Mouse (Mus musculus) liver, postnatal 0 days (tissue): ENCODE results near the gene Alcam. TPM values are rescaled to one million over a fixed set of nuclear protein-coding genes. Genes with fewer than 3 reads are reported as not detected.

Experiments used
- ATAC-seq: fragments of 200-750 bp; cut with Nextera tagmentation; 2 replicates; pipeline ENCODE4 v1.8.0; 2017; ENCODE audit warnings: mild to moderate bottlenecking, moderate library complexity
- DNase-seq: peaks from one replicate; pipeline ENCODE4 v3.0.0-alpha.2; 2016
- H3K27ac ChIP-seq: fragments of 300-500 bp; sonication (generic); 2 replicates; pipeline ENCODE4 v1.5.1; 2014; ENCODE audit warnings: antibody characterized with exemption, moderate library complexity, mild to moderate bottlenecking, low read depth
- H3K27me3 ChIP-seq: fragments of 300-500 bp; sonication (generic); 2 replicates; pipeline ENCODE4 v1.6.1; 2014; ENCODE audit warnings: low read length, control low read depth, mixed read lengths; ENCODE audit not compliant: insufficient read depth
- H3K36me3 ChIP-seq: fragments of 300-500 bp; sonication (generic); replicated peaks from 2 replicates; pipeline ENCODE4 v1.6.1; 2014; ENCODE audit warnings: mild to moderate bottlenecking, control low read depth, low read length, moderate library complexity, mixed read lengths; ENCODE audit not compliant: insufficient read depth
- H3K4me1 ChIP-seq: fragments of 300-500 bp; sonication (generic); 2 replicates; pipeline ENCODE4 v1.6.1; 2014; ENCODE audit warnings: antibody characterized with exemption, mild to moderate bottlenecking, control low read depth; ENCODE audit not compliant: insufficient read depth
- H3K4me2 ChIP-seq: fragments of 300-500 bp; sonication (generic); 2 replicates; pipeline ENCODE4 v1.6.1; 2014; ENCODE audit warnings: low read depth, mild to moderate bottlenecking, low read length, moderate library complexity, mixed read lengths
- H3K4me3 ChIP-seq: fragments of 300-500 bp; sonication (generic); 2 replicates; pipeline ENCODE4 v1.5.1; 2014; ENCODE audit warnings: low read depth, low read length
- H3K9ac ChIP-seq: fragments of 300-500 bp; sonication (generic); replicated peaks from 2 replicates; pipeline ENCODE4 v1.6.1; 2014; ENCODE audit warnings: mild to moderate bottlenecking, moderate library complexity
- H3K9me3 ChIP-seq: fragments of 300-500 bp; sonication (generic); 2 replicates; pipeline ENCODE4 v1.6.1; 2016; ENCODE audit warnings: mild to moderate bottlenecking, control low read depth, low read length, mixed read lengths
- CTCF ChIP-seq: sonication (generic); IDR thresholded peaks from 2 replicates; pipeline ENCODE4 v1.5.1; 2016; ENCODE audit warnings: antibody characterized with exemption, low read depth
- EP300 ChIP-seq: IDR thresholded peaks from 2 replicates; pipeline ENCODE4 v1.6.1; 2016; ENCODE audit warnings: antibody characterized with exemption, low read depth, mild to moderate bottlenecking
- WGBS: fragments of 180-500 bp; shearing (Covaris S2); extraction: QIAGEN DNeasy Blood & Tissue Kit; methylation state at CpG from one replicate; pipeline ENCODE4 v1.1.7; 2014; ENCODE audit not compliant: insufficient replicate concordance; 5-methylcytosine and 5-hydroxymethylcytosine counted together
- polyA plus RNA-seq: library from polyadenylated mRNA; unstranded; fragments of >200 nt; fragmentation: Nextera tagmentation; extraction: Ambion mirVana; gene quantifications from 2 replicates; pipeline ENCODE4 v1.2.1, GENCODE M21; 2015

Gene Alcam
- polyA plus RNA-seq, 1 experiment from 2014 or later: 8.1 TPM

DNA sequence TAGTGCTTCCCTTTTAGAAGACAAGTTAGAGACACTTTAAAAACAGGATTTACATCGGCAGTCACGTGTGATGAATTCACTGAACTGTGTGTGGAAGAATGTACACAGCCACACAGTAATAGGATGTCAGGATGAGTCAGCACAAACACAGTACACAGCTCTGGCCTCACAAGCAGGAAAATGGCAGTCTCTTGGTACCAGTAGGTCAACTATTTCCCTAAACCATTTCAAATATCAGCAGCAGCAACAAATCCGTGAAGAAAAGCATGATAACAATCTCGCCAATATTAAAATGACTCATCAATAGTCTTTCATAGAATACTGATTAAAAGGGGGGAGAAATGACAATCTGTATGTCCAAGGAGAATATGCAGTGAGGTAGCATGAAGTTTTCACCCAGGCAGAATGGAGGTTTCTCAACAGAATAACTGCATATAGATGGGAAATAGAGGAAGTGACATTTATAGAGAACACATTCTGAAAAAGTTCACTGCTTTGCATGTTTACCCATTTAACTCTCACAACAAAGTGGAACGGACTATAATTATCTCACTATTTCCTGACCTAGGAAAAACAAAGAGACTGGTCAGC lies 35.2 kb downstream of the Alcam start:
- Histone ChIP-seq H3K27ac (no peak overlapping the region), H3K9me3 (no peaks in the 10 kb centered on the region), H3K27me3 (no peaks in the 10 kb centered on the region), H3K4me3 (no peak overlapping the region), H3K4me1 (peaks cover 7% of the 10 kb centered on the region), H3K36me3 (no peaks in the 10 kb centered on the region), H3K9ac (no peak overlapping the region), H3K4me2 (no peak overlapping the region)
- 47% methylated on average over 5 of the region's 5 CpGs for WGBS
- ATAC-seq: peak; percentile 72
- DNase-seq: no peak
- TF ChIP-seq CTCF (no peak), EP300 (no peak)

DNA sequence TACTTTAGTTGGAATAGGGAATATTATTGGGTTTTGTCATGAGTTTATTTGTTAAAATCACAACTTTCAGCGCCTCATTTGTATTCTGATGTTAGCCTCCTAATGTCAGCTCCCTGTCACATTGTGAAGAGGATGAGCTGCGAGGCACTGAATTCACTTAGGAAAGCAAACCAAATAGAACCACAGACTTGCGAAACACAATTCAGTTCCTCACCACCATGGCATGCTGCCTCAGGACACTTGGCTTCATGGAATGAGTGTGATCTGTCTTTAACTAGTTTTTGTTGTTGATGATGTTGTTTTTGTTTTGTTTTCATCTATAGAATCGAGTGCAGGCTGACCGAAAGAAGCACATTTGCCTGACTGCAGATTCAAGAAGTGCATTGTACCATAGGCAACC lies 35.9 kb downstream of the Alcam start:
- ATAC-seq (no peak), DNase-seq (no peak)
- Histone ChIP-seq H3K4me2 (no peak overlapping the region), H3K36me3 (no peaks in the 10 kb centered on the region), H3K9ac (no peak overlapping the region), H3K4me3 (no peak overlapping the region), H3K27ac (peak overlapping the region; percentile 8; the same call in 1 of the 2 replicates), H3K9me3 (no peaks in the 10 kb centered on the region), H3K4me1 (peaks cover 7% of the 10 kb centered on the region), H3K27me3 (no peaks in the 10 kb centered on the region)
- TF ChIP-seq CTCF (no peak), EP300 (no peak)
- 54% methylated on average over 5 of the region's 5 CpGs for WGBS

DNA sequence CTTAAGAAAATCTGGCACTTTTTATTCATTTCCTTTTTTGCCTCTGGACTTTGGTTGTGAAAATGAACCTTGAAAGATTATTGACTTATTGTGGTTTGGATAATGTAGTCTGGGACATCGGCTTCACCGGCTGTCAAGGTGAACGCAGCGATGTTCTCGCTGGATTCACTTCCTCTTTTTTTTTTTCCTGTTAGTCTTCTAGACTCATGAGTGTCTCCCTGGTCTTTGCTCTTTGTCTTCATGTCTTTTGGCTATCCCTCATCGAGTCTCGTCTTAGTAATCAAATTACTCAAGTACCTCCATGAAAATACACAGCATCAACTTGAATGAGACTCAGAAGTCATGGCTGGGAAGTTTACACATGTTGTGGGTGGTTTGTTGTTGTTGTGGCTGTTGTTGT lies 36.7 kb downstream of the Alcam start:
- Histone ChIP-seq H3K9ac (no peak overlapping the region), H3K27me3 (no peaks in the 10 kb centered on the region), H3K4me1 (peaks cover 7% of the 10 kb centered on the region), H3K36me3 (no peaks in the 10 kb centered on the region), H3K4me3 (no peak overlapping the region), H3K9me3 (no peaks in the 10 kb centered on the region), H3K27ac (no peak overlapping the region), H3K4me2 (no peak overlapping the region)
- DNase-seq: no peak
- TF ChIP-seq EP300 (no peak), CTCF (no peak)
- no peak for ATAC-seq
- WGBS: 28% methylated on average over 7 of the region's 7 CpGs

DNA sequence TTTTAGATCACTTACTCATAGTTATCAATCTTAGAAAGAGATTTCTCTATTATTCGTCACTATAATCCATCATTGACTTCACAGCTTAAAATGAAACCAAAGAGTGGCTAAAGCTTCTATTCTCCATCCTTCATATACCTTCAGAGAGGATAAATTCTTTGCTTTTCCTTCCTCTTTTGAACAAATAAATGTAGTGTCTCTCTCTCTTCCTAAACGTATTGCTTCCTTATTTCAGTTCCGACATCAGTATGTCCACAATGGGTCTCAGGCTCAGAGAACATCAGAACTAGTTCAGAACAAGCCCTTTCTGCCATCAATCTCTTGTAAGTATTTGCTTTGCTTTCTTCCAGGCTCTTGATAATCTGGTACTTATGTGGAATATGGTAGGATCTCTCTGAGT lies 40.2 kb downstream of the Alcam start:
- H3K4me1 ChIP-seq: peaks cover 7% of the 10 kb centered on the region
- no peak overlapping the region for H3K9ac ChIP-seq
- no peak overlapping the region for H3K4me2 ChIP-seq
- H3K27me3 ChIP-seq: no peaks in the 10 kb centered on the region
- H3K9me3 ChIP-seq: no peaks in the 10 kb centered on the region
- no peak overlapping the region for H3K27ac ChIP-seq
- whole genome bisulfite sequencing: 57% methylated on average over 3 of the region's 3 CpGs
- TF ChIP-seq EP300 (no peak), CTCF (no peak)
- DNase-seq (no peak), ATAC-seq (no peak)
- no peaks in the 10 kb centered on the region for H3K36me3 ChIP-seq
- H3K4me3 ChIP-seq: no peak overlapping the region

DNA sequence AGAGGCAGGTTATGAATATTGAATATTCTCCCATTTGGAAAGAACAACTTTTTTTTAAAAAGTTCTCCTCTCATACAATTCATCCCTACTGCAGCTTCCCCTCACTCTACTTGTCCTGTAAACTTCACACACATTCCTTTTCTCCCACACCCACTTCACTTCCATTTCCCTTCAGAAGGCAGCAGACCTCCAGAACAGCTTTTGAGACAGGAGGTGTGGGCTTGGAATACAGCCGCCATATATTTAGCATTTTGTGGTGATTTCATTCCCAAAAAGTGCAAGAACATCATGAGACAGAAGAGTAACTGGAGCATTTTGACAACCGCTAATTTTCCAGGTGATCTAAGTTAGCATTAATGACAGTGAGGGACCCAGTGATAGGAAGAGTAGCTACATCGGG lies 47.8 kb downstream of the Alcam start:
- H3K36me3 ChIP-seq: no peaks in the 10 kb centered on the region
- no peak overlapping the region for H3K27ac ChIP-seq
- H3K9me3 ChIP-seq: no peaks in the 10 kb centered on the region
- no peak overlapping the region for H3K9ac ChIP-seq
- TF ChIP-seq EP300: no peak
- no peak for TF ChIP-seq CTCF
- WGBS: 83% methylated on average over 3 of the region's 3 CpGs
- DNase-seq (no peak), ATAC-seq (no peak)
- 0 out of 2 replicates have a peak, but pooled peaks cover 2% of the 10 kb centered on the region for H3K4me1 ChIP-seq
- no peak overlapping the region for H3K4me2 ChIP-seq
- H3K27me3 ChIP-seq: no peaks in the 10 kb centered on the region
- H3K4me3 ChIP-seq: no peak overlapping the region

DNA sequence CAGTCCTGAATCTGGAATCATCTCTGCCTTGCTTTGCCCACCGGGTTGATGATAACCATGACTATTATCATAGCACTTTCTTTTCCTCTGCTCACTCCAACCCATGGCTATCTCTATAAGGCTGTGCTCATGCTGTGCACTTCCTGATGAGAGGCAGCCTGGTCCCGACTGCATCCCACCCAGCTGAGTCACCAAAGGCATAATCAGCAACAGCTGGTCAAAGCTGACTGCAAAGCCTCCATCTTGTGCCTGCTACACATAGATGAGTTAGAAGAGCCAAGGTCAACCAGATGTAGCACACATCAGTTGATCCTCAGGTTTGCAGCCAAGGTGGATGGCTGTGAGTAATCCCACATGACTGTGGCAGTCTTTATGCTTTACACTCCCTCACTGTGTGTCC lies 48.6 kb downstream of the Alcam start:
- 60% methylated on average over 2 of the region's 2 CpGs for WGBS

More for the DNA sequence above, 48.6 kb downstream of the Alcam start:
- DNase-seq (no peak), ATAC-seq (no peak)
- Histone ChIP-seq H3K9me3 (no peaks in the 10 kb centered on the region), H3K27ac (no peak overlapping the region), H3K9ac (no peak overlapping the region), H3K36me3 (no peaks in the 10 kb centered on the region), H3K4me3 (no peak overlapping the region), H3K27me3 (no peaks in the 10 kb centered on the region), H3K4me2 (no peak overlapping the region), H3K4me1 (0 out of 2 replicates have a peak, but pooled peaks cover 2% of the 10 kb centered on the region)
- TF ChIP-seq CTCF (no peak), EP300 (no peak)
